Mouse (Mus musculus) neural tube, embryonic 13.5 days (tissue): ENCODE data around the gene Nek10. TPM values are rescaled to one million over a fixed set of nuclear protein-coding genes. Genes with fewer than 3 reads are reported as not detected.
"Not testable (repeated sequence)": the region's sequence is repeated elsewhere in the genome, so short reads cannot be mapped to it uniquely, and the experiment has no call there.

ENCODE experiments used
- ATAC-seq: fragments of 200-750 bp; cut with Nextera tagmentation; 2 replicates; pipeline ENCODE4 v1.8.0; 2017; ENCODE audit warnings: low read depth, mild to moderate bottlenecking, moderate TSS enrichment, moderate library complexity
- H3K27ac ChIP-seq: fragments of 300-500 bp; sonication (generic); replicated peaks from 2 replicates; pipeline ENCODE4 v1.5.1; 2015; ENCODE audit warnings: moderate library complexity, mild to moderate bottlenecking, inconsistent platforms
- H3K27me3 ChIP-seq: fragments of 300-500 bp; sonication (generic); 2 replicates; pipeline ENCODE4 v1.6.1; 2015; ENCODE audit warnings: mild to moderate bottlenecking, inconsistent platforms
- H3K36me3 ChIP-seq: fragments of 300-500 bp; sonication (generic); 2 replicates; pipeline ENCODE4 v1.6.1; 2015; ENCODE audit warnings: mild to moderate bottlenecking, inconsistent platforms
- H3K4me1 ChIP-seq: fragments of 300-500 bp; sonication (generic); replicated peaks from 2 replicates; pipeline ENCODE4 v1.6.1; 2015; ENCODE audit warnings: inconsistent platforms
- H3K4me2 ChIP-seq: fragments of 300-500 bp; sonication (generic); 2 replicates; pipeline ENCODE4 v1.6.1; 2015; ENCODE audit warnings: inconsistent platforms, mild to moderate bottlenecking, moderate library complexity
- H3K4me3 ChIP-seq: fragments of 300-500 bp; sonication (generic); 2 replicates; pipeline ENCODE4 v1.5.1; 2015; ENCODE audit warnings: mild to moderate bottlenecking, inconsistent platforms
- H3K9ac ChIP-seq: fragments of 300-500 bp; sonication (generic); 2 replicates; pipeline ENCODE4 v1.6.1; 2015; ENCODE audit warnings: moderate library complexity, mild to moderate bottlenecking, inconsistent platforms
- H3K9me3 ChIP-seq: fragments of 300-500 bp; sonication (generic); 2 replicates; pipeline ENCODE4 v1.6.1; 2016; ENCODE audit warnings: inconsistent platforms
- WGBS: fragments of 180-500 bp; shearing (Covaris S2); methylation state at CpG from one replicate; pipeline ENCODE4 v1.1.7; 2015; 5-methylcytosine and 5-hydroxymethylcytosine counted together
- polyA plus RNA-seq: library from polyadenylated mRNA; unstranded; fragments of >200 nt; fragmentation: Nextera tagmentation; extraction: Ambion mirVana; gene quantifications from 2 replicates; pipeline ENCODE4 v1.2.1, GENCODE M21; 2015

Nek10 gene
- polyA plus RNA-seq, 1 experiment from 2014 or later: 0.04 TPM

DNA sequence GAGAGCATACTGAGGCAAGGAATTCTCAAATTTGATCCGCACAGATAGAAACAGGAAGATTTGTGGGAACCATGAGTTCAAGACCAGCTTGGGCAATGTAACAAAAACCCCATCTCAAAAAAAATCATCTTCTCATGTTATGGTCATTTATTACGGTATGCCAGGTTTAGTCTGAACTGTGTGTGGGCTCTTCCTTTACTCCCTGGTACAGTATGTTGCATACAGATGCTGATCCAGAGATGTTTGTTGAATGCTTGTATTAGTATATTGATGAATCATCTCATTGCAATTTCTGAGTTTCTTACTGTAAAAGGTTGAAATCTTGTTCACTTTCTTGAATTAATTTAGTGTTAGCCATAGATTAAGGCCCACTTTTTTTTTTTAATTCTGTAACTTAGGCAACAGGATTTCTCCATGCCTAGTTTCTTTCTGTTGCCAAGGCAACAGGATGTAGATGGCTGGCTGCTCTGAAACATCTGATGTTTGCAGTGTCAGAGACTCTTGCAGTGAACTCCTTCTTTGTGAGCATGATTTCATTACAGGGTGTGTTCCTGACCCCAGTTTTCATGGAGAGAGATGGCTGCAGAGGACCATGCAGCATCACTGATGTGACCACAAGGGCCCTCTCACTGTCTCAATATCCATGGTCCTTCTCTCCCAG, 156.7 kb downstream of the Nek10 start:
- Histone ChIP-seq H3K36me3 (no peaks in the 10 kb centered on the region), H3K27me3 (no peaks in the 10 kb centered on the region), H3K9ac (no peak overlapping the region), H3K9me3 (no peaks in the 10 kb centered on the region), H3K4me1 (peaks cover 6% of the 10 kb centered on the region; the same call in 1 of the 2 replicates), H3K4me3 (no peak overlapping the region), H3K4me2 (no peak overlapping the region), H3K27ac (peak overlapping the region; percentile 55)
- WGBS: 90% methylated on average over 2 of the region's 2 CpGs
- peak; percentile 56 for ATAC-seq

- no peaks in the 10 kb centered on the region for H3K36me3 ChIP-seq
- H3K4me3 ChIP-seq: no peak overlapping the region
- no peaks in the 10 kb centered on the region for H3K27me3 ChIP-seq
- peaks cover 6% of the 10 kb centered on the region; the same call in 1 of the 2 replicates for H3K4me1 ChIP-seq
- H3K9ac ChIP-seq: no peak overlapping the region
- 81% methylated on average over 2 of the region's 2 CpGs for WGBS
- no peaks in the 10 kb centered on the region for H3K9me3 ChIP-seq
- ATAC-seq: peak; percentile 47
- peak overlapping the region; percentile 55 for H3K27ac ChIP-seq
- H3K4me2 ChIP-seq: no peak overlapping the region
Observed at GRCm38 (mm10) chr14:14960441-14960988, 157.3 kb downstream of the Nek10 start.

GRCm38 (mm10) chr14:14970633-14971032, 167.4 kb downstream of the Nek10 start:
- no peaks in the 10 kb centered on the region for H3K9me3 ChIP-seq
- no peak overlapping the region for H3K4me2 ChIP-seq
- no peak for ATAC-seq
- H3K27me3 ChIP-seq: no peaks in the 10 kb centered on the region
- no peaks in the 10 kb centered on the region for H3K4me1 ChIP-seq
- no peaks in the 10 kb centered on the region for H3K36me3 ChIP-seq
- H3K4me3 ChIP-seq: no peak overlapping the region
- H3K9ac ChIP-seq: no peak overlapping the region
- H3K27ac ChIP-seq: no peak overlapping the region
- 79% methylated on average over 2 of the region's 2 CpGs for WGBS

DNA sequence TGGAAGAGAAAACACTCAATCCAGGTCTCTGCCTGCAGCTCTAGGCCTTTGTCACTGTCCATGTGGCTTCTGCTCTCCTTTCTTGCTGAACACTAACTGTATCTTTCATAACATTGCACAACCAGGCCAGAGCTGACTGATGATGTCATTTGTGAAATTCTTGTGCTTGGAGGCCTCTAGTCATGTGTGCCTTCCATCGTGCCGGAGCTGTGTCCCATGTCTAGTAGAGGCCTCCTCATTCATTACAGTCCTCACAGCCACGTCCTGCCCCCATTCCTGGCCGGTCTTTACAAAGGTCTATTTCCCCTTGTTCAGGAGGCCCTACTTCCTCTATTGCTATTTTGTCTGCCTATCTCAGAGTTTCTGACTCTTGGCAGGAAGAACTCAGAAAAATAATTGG, 167.8 kb downstream of the Nek10 start:
- H3K9ac ChIP-seq: no peak overlapping the region
- no peaks in the 10 kb centered on the region for H3K4me1 ChIP-seq
- no peaks in the 10 kb centered on the region for H3K9me3 ChIP-seq
- H3K27ac ChIP-seq: no peak overlapping the region
- no peak overlapping the region for H3K4me2 ChIP-seq
- no peaks in the 10 kb centered on the region for H3K27me3 ChIP-seq
- ATAC-seq: no peak
- no peaks in the 10 kb centered on the region for H3K36me3 ChIP-seq
- 73% methylated on average over 4 of the region's 4 CpGs for WGBS
- no peak overlapping the region for H3K4me3 ChIP-seq

DNA sequence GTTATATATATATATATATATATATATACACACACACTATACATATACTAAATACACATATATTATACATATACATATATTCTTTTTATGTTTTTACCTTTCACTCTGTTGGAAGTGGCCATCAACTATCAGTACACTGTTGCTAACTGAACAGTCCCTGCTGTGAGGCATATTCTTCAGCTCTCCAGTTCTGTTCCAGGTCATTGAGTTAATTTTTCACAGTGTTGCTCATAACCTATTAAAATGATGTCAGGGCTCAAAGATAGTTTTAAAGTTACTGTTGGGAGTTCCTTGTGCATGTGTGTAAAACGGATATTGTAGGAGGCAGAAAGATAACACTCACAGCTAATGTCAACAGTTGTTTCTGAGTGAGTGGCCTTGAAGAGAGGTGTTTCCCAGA, 170.9 kb downstream of the Nek10 start:
- no peaks in the 10 kb centered on the region for H3K27me3 ChIP-seq
- H3K4me2 ChIP-seq: no peak overlapping the region
- H3K36me3 ChIP-seq: no peaks in the 10 kb centered on the region
- ATAC-seq: no peak
- H3K9ac ChIP-seq: no peak overlapping the region
- H3K27ac ChIP-seq: no peak overlapping the region
- no peaks in the 10 kb centered on the region for H3K4me1 ChIP-seq
- no peak overlapping the region for H3K4me3 ChIP-seq
- no peaks in the 10 kb centered on the region for H3K9me3 ChIP-seq
- WGBS: 66% methylated on average over 1 of the region's 1 CpGs

DNA sequence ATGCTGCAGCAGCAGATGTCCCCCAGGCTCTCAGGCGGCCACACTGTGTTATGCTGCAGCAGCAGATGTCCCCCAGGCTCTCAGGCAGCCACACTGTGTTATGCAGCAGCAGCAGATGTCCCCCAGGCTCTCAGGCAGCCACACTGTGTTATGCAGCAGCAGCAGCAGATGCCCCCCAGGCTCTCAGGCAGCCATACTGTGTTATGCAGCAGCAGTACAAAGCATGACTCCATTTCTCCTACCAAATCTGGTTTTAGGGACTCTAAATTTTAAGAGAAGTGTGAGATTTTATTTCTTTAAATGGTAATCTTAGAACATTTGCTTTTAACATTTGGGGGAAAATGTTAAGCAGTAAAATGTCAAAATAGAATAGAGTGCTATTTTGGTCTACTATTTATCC, 180.9 kb downstream of the Nek10 start:
- not testable (repeated sequence) for H3K27ac ChIP-seq, H3K4me1 ChIP-seq, ATAC-seq, H3K27me3 ChIP-seq, H3K9ac ChIP-seq, H3K9me3 ChIP-seq, H3K4me2 ChIP-seq, H3K36me3 ChIP-seq, H3K4me3 ChIP-seq
- 8% methylated on average over 1 of the region's 1 CpGs for WGBS

GRCm38 (mm10) chr14:14984710-14985647, 181.8 kb downstream of the Nek10 start:
- no peaks in the 10 kb centered on the region for H3K9me3 ChIP-seq
- no peaks in the 10 kb centered on the region for H3K4me1 ChIP-seq
- H3K4me2 ChIP-seq: no peak overlapping the region
- H3K4me3 ChIP-seq: no peak overlapping the region
- ATAC-seq: peak; percentile 88
- H3K27me3 ChIP-seq: no peaks in the 10 kb centered on the region
- 44% methylated on average over 11 of the region's 11 CpGs for WGBS
- H3K9ac ChIP-seq: no peak overlapping the region
- H3K36me3 ChIP-seq: no peaks in the 10 kb centered on the region
- no peak overlapping the region for H3K27ac ChIP-seq

GRCm38 (mm10) chr14:14987403-14987802, 184.2 kb downstream of the Nek10 start:
- no peak overlapping the region for H3K4me2 ChIP-seq
- no peak for ATAC-seq
- 71% methylated on average over 1 of the region's 1 CpGs for WGBS
- no peaks in the 10 kb centered on the region for H3K9me3 ChIP-seq
- no peak overlapping the region for H3K4me3 ChIP-seq
- H3K36me3 ChIP-seq: no peaks in the 10 kb centered on the region
- no peak overlapping the region for H3K9ac ChIP-seq
- H3K27ac ChIP-seq: no peak overlapping the region
- H3K4me1 ChIP-seq: no peaks in the 10 kb centered on the region
- no peaks in the 10 kb centered on the region for H3K27me3 ChIP-seq

DNA sequence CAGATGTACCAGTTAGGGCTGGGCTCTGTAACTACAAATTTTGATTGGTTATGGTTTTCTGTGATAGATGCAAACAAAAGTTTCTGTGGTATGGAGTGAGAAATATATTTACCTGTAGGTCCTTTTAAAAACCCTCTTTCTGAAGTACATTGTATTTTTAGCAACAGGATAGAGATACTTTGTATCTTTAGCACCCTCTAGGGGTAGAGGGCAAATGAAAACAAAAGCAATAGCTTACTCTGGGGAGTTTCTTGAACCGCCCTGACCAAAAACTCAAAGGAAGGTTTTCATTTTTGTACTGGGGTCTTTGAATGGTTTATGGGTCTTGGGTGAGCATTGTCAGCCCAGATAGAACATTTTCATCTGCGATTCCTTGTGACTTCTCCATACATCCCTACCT, 188.4 kb downstream of the Nek10 start:
- Histone ChIP-seq H3K27me3 (no peaks in the 10 kb centered on the region), H3K4me2 (no peak overlapping the region), H3K36me3 (no peaks in the 10 kb centered on the region), H3K9ac (no peak overlapping the region), H3K27ac (no peak overlapping the region), H3K4me3 (no peak overlapping the region), H3K9me3 (no peaks in the 10 kb centered on the region), H3K4me1 (no peaks in the 10 kb centered on the region)
- no peak for ATAC-seq
- WGBS: 85% methylated on average over 2 of the region's 2 CpGs

DNA sequence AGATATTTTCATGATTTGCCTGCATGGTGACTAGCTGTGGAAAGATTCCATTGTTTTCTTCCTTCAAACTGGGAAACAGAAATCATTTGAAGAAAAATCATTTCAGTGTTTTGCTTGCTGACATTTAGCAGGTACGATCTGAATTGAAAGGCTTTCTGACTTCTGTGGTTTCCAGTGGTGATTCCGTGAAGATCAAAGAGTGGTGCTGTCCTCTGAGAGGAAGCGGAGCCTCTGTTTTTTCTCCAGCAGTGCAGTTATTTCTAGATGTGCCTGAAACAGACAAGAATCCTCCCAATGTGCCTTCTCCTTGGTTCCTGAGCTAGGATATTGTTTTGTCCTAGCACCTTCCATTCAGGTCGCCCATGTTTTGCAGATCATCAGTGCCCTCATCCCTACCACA, 208.2 kb downstream of the Nek10 start:
- 66% methylated on average over 4 of the region's 4 CpGs for WGBS
- no peaks in the 10 kb centered on the region for H3K27me3 ChIP-seq
- no peak overlapping the region for H3K4me2 ChIP-seq
- no peak overlapping the region for H3K4me3 ChIP-seq
- no peak overlapping the region for H3K9ac ChIP-seq
- no peaks in the 10 kb centered on the region for H3K9me3 ChIP-seq
- H3K27ac ChIP-seq: no peak overlapping the region
- no peak for ATAC-seq
- H3K36me3 ChIP-seq: no peaks in the 10 kb centered on the region
- H3K4me1 ChIP-seq: no peaks in the 10 kb centered on the region

DNA sequence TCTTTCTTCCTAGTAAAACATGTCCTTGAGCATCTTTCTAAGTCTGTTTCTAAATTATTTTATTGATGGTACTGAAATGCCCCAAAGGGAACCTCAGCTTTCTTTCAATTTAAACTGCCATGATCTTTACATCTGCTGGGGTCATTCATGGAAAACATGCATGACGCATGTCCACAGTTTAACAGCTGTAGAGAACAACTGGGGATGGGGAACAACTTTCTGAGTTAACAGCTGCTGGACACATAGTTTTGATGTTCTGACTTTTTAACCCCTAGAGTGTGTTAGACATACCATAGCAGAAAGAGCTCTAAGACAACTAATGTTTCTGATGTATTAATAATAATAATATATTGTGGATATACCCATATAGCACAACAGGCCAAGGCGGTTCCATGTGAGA, 211.6 kb downstream of the Nek10 start:
- Histone ChIP-seq H3K4me1 (no peaks in the 10 kb centered on the region), H3K36me3 (no peaks in the 10 kb centered on the region), H3K9ac (no peak overlapping the region), H3K4me2 (no peak overlapping the region), H3K27me3 (no peaks in the 10 kb centered on the region), H3K9me3 (no peaks in the 10 kb centered on the region), H3K4me3 (no peak overlapping the region), H3K27ac (no peak overlapping the region)
- no peak for ATAC-seq
- WGBS: 84% methylated on average over 2 of the region's 2 CpGs

GRCm38 (mm10) chr14:15030626-15031025, 227.4 kb downstream of the Nek10 start:
- H3K27ac ChIP-seq, ATAC-seq, H3K27me3 ChIP-seq, H3K4me2 ChIP-seq, H3K36me3 ChIP-seq, H3K9ac ChIP-seq, H3K4me3 ChIP-seq, H3K4me1 ChIP-seq: not testable (repeated sequence)
- 91% methylated on average over 4 of the region's 4 CpGs for WGBS
- peaks cover 12% of the 10 kb centered on the region; the same call in 1 of the 2 replicates for H3K9me3 ChIP-seq
